Mouse (Mus musculus): Measurements from ENCODE around the gene Guca2a. TPM values are rescaled to one million over a fixed set of nuclear protein-coding genes. Genes with fewer than 3 reads are reported as not detected.
A peak's percentile ranks its signal among the peaks of the same experiment; 100 is the strongest.

Gene Guca2a
- polyA plus RNA-seq, 1 experiment from 2014 or later, result not detected

DNA sequence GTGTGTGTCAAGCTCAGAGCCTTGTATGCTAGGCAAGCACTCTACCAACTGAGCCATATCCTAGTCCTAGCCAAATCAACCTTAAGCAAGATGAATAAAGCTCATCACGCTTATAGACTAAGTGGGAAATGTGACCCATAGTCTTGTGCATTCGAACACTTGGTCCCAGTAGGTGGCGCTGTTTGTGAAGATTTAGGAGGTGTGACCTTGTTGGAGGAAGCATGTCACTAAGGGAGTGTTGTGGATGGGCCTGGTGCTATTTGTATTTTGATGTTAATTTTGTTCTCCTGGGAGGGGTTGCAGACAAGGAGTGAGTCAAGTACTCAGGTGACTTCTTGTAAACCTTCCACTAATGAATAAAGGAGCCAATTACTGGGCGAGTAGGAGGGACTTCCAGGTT is 5.2 kb downstream of the Guca2a start:
- Histone ChIP-seq H3K9ac (no peak overlapping the region), H3K27me3 (no peaks in the 10 kb centered on the region), H3K27ac (no peak overlapping the region), H3K4me3 (no peak overlapping the region), H3K36me3 (no peaks in the 10 kb centered on the region), H3K4me1 (replicated peaks) (peaks cover under 1% of the 10 kb centered on the region; the same call in 1 of the 2 replicates), H3K4me2 (no peak overlapping the region), H3K9me3 (replicated peaks) (no peaks in the 10 kb centered on the region)
- ATAC-seq (replicated peaks; ENCODE audit: insufficient number of reproducible peaks, insufficient read depth, low FRiP score, low read depth), result no peak
- WGBS, result 88% methylated on average over 4 of the region's 4 CpGs

DNA sequence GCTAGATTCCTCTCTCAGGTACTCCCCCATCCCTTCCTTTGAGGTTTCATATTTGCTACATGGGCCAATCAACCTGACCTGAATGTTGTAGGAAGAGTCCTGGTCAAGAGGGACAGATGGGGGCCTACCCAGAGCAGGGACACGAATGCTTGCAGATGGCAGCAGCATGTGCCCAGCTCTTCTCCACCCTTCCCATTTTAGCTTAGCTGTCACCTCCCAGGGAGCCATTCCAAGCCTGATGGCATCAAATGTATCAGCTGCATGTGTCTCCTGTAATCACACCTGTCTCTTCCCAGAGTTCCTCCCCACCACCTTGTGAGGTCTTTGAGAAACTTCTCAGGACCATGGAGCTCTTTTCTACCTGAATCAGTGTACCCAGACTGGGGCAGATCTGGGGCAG is 19.5 kb downstream of the Guca2a start:
- ATAC-seq (replicated peaks; ENCODE audit: insufficient number of reproducible peaks, insufficient read depth, low FRiP score, low read depth), result no peak
- no peak overlapping the region for H3K27ac ChIP-seq
- peaks cover 5% of the 10 kb centered on the region; the same call in 1 of the 2 replicates for H3K9me3 ChIP-seq (replicated peaks)
- no peak overlapping the region for H3K9ac ChIP-seq
- H3K4me3 ChIP-seq, result no peak overlapping the region
- H3K27me3 ChIP-seq, result no peaks in the 10 kb centered on the region
- no peaks in the 10 kb centered on the region for H3K36me3 ChIP-seq
- H3K4me1 ChIP-seq (replicated peaks), result peaks cover 12% of the 10 kb centered on the region; the same call in 1 of the 2 replicates
- no peak overlapping the region for H3K4me2 ChIP-seq
- 74% methylated on average over 1 of the region's 1 CpGs for WGBS

- Histone ChIP-seq H3K27ac (no peak overlapping the region), H3K9ac (no peak overlapping the region), H3K4me2 (no peak overlapping the region), H3K4me3 (no peak overlapping the region), H3K27me3 (no peaks in the 10 kb centered on the region), H3K9me3 (replicated peaks) (peaks cover under 1% of the 10 kb centered on the region; the same call in 1 of the 2 replicates), H3K36me3 (no peaks in the 10 kb centered on the region), H3K4me1 (replicated peaks) (peaks cover 22% of the 10 kb centered on the region)
- 56% methylated on average over 2 of the region's 2 CpGs for WGBS
- ATAC-seq (replicated peaks; ENCODE audit: insufficient number of reproducible peaks, insufficient read depth, low FRiP score, low read depth), result no peak
Measured at GRCm38 (mm10) chr4:119658246-119658645, 20.7 kb downstream of the Guca2a start.

- 89% methylated on average over 4 of the region's 4 CpGs for WGBS
- H3K27ac ChIP-seq, result no peak within 1 kb of the TSS
Measured at GRCm38 (mm10) chr4:119658731-119659130, 21.2 kb downstream of the Guca2a start, which contains the start of gene Guca2b. Gene Guca2b (minus strand): TSS chr4:119658954.

GRCm38 (mm10) chr4:119660007-119660406 is 22.5 kb downstream of the Guca2a start:
- H3K9me3 ChIP-seq (replicated peaks), result no peaks in the 10 kb centered on the region
- H3K36me3 ChIP-seq, result no peaks in the 10 kb centered on the region
- no peak overlapping the region for H3K27ac ChIP-seq
- no peaks in the 10 kb centered on the region for H3K27me3 ChIP-seq
- H3K4me1 ChIP-seq (replicated peaks), result peaks cover 26% of the 10 kb centered on the region
- H3K4me2 ChIP-seq, result no peak overlapping the region
- H3K9ac ChIP-seq, result no peak overlapping the region
- WGBS, result 74% methylated on average over 8 of the region's 8 CpGs
- no peak overlapping the region for H3K4me3 ChIP-seq
- ATAC-seq (replicated peaks; ENCODE audit: insufficient number of reproducible peaks, insufficient read depth, low FRiP score, low read depth), result no peak

More at GRCm38 (mm10) chr4:119658731-119659130, 21.2 kb downstream of the Guca2a start, which contains the start of gene Guca2b:
- no peaks in the 10 kb centered on the region for H3K27me3 ChIP-seq
- H3K36me3 ChIP-seq, result no peaks in the 10 kb centered on the region
- no peak for ATAC-seq (replicated peaks; ENCODE audit: insufficient number of reproducible peaks, insufficient read depth, low FRiP score, low read depth)
- H3K4me3 ChIP-seq, result no peak within 1 kb of the TSS
- no peaks in the 10 kb centered on the region for H3K9me3 ChIP-seq (replicated peaks)
- no peak within 1 kb of the TSS for H3K4me2 ChIP-seq
- H3K9ac ChIP-seq, result no peak within 1 kb of the TSS
- H3K4me1 ChIP-seq (replicated peaks), result peaks cover 24% of the 10 kb centered on the region

GRCm38 (mm10) chr4:119662151-119662550 is 24.6 kb downstream of the Guca2a start:
- H3K4me2 ChIP-seq, result peak overlapping the region; percentile 18; the same call in 1 of the 2 replicates
- H3K36me3 ChIP-seq, result no peaks in the 10 kb centered on the region
- peak; percentile 86 for ATAC-seq (replicated peaks; ENCODE audit: insufficient number of reproducible peaks, insufficient read depth, low FRiP score, low read depth)
- H3K9me3 ChIP-seq (replicated peaks), result no peaks in the 10 kb centered on the region
- peak overlapping the region; percentile 91 for H3K27ac ChIP-seq
- H3K27me3 ChIP-seq, result no peaks in the 10 kb centered on the region
- no peak overlapping the region for H3K9ac ChIP-seq
- 30% methylated on average over 4 of the region's 4 CpGs for WGBS
- peaks cover 35% of the 10 kb centered on the region for H3K4me1 ChIP-seq (replicated peaks)
- H3K4me3 ChIP-seq, result no peak overlapping the region

GRCm38 (mm10) chr4:119662976-119663375 is 25.5 kb downstream of the Guca2a start:
- Histone ChIP-seq H3K4me3 (no peak overlapping the region), H3K4me2 (no peak overlapping the region), H3K9ac (no peak overlapping the region), H3K9me3 (replicated peaks) (no peaks in the 10 kb centered on the region), H3K27me3 (no peaks in the 10 kb centered on the region), H3K4me1 (replicated peaks) (peaks cover 38% of the 10 kb centered on the region), H3K27ac (peak overlapping the region; percentile 91), H3K36me3 (no peaks in the 10 kb centered on the region)
- no peak for ATAC-seq (replicated peaks; ENCODE audit: insufficient number of reproducible peaks, insufficient read depth, low FRiP score, low read depth)
- WGBS, result 71% methylated on average over 7 of the region's 7 CpGs

DNA sequence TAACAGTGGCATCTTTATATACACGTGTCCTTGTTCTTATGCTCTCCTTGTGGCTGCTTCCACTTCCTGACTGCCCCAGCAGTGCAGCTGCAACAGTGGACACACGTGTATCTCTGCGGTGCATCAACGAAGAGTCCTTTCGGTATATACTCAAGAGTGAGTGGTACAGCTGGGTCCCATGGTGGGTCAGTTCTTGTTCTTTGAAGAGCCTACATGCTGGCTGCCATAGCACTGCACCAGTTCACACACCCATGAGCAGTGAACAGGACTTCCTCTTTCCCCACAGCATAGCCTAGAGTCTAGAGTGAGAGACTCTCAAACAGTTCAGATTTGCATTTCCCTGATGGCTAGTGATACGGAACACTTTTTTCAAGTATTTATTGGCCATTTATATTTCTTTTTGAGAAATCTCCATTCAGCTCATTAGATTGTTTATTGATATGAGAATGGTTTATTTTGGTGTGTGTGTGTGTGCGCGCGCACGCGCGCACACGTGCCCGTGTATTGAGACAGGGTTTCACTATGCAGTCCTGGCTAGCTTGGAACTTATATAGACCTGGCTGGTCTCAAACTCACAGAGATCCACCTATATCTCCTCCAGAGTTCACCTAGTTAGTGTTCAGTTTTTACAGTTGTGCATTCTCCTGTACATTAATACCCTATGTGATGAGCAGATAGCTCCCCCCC is 26.0 kb downstream of the Guca2a start:
- Histone ChIP-seq H3K9ac (no peak overlapping the region), H3K27ac (0 out of 2 replicates have a peak overlapping the region, but pooled peaks have one; percentile 91), H3K4me2 (no peak overlapping the region), H3K27me3 (no peaks in the 10 kb centered on the region), H3K36me3 (no peaks in the 10 kb centered on the region), H3K9me3 (replicated peaks) (no peaks in the 10 kb centered on the region), H3K4me3 (no peak overlapping the region), H3K4me1 (replicated peaks) (peaks cover 38% of the 10 kb centered on the region)
- ATAC-seq (replicated peaks; ENCODE audit: insufficient number of reproducible peaks, insufficient read depth, low FRiP score, low read depth), result no peak
- WGBS, result 91% methylated on average over 14 of the region's 14 CpGs

GRCm38 (mm10) chr4:119665166-119665565 is 27.7 kb downstream of the Guca2a start:
- WGBS, result 91% methylated on average over 2 of the region's 2 CpGs
- H3K36me3 ChIP-seq, result no peaks in the 10 kb centered on the region
- no peak overlapping the region for H3K4me3 ChIP-seq
- ATAC-seq (replicated peaks; ENCODE audit: insufficient number of reproducible peaks, insufficient read depth, low FRiP score, low read depth), result no peak
- H3K4me1 ChIP-seq (replicated peaks), result peaks cover 36% of the 10 kb centered on the region
- H3K27me3 ChIP-seq, result no peaks in the 10 kb centered on the region
- no peak overlapping the region for H3K27ac ChIP-seq
- H3K4me2 ChIP-seq, result no peak overlapping the region
- no peak overlapping the region for H3K9ac ChIP-seq
- no peaks in the 10 kb centered on the region for H3K9me3 ChIP-seq (replicated peaks)

DNA sequence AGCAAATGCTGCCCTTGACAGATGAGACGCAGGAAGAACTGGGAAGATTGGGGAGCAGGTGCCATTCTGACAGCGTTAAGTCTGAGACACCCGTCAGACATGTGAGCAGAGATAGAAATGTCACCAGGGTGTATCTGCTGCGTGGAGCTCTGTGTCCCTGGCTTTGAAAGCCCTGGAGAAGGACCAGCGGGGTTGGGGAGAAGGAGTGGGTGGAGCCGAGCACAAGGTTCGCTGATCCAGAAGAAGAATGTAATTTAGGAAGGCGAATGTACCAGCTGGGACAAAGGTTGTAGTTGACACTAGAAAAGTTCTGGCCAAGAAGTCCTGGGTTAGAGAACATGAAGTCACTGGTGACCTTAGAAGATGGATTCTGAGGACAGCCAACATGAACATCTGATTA is 28.6 kb downstream of the Guca2a start:
- 33% methylated on average over 8 of the region's 8 CpGs for WGBS
- Histone ChIP-seq H3K4me3 (no peak overlapping the region), H3K27me3 (no peaks in the 10 kb centered on the region), H3K27ac (peak overlapping the region; percentile 28), H3K4me2 (no peak overlapping the region), H3K4me1 (replicated peaks) (peaks cover 43% of the 10 kb centered on the region), H3K36me3 (no peaks in the 10 kb centered on the region), H3K9ac (no peak overlapping the region), H3K9me3 (replicated peaks) (no peaks in the 10 kb centered on the region)
- no peak for ATAC-seq (replicated peaks; ENCODE audit: insufficient number of reproducible peaks, insufficient read depth, low FRiP score, low read depth)

GRCm38 (mm10) chr4:119667454-119667853 is 29.9 kb downstream of the Guca2a start:
- Histone ChIP-seq H3K9ac (no peak overlapping the region), H3K27ac (no peak overlapping the region), H3K36me3 (no peaks in the 10 kb centered on the region), H3K4me2 (no peak overlapping the region), H3K27me3 (no peaks in the 10 kb centered on the region), H3K4me3 (no peak overlapping the region), H3K4me1 (replicated peaks) (peaks cover 35% of the 10 kb centered on the region), H3K9me3 (replicated peaks) (no peaks in the 10 kb centered on the region)
- no peak for ATAC-seq (replicated peaks; ENCODE audit: insufficient number of reproducible peaks, insufficient read depth, low FRiP score, low read depth)
- WGBS, result 30% methylated on average over 5 of the region's 5 CpGs

- H3K4me2 ChIP-seq, result no peak overlapping the region
- no peaks in the 10 kb centered on the region for H3K27me3 ChIP-seq
- H3K9me3 ChIP-seq (replicated peaks), result no peaks in the 10 kb centered on the region
- no peak overlapping the region for H3K9ac ChIP-seq
- H3K4me1 ChIP-seq (replicated peaks), result peaks cover 28% of the 10 kb centered on the region
- ATAC-seq (replicated peaks; ENCODE audit: insufficient number of reproducible peaks, insufficient read depth, low FRiP score, low read depth), result no peak
- no peak overlapping the region for H3K27ac ChIP-seq
- H3K36me3 ChIP-seq, result no peaks in the 10 kb centered on the region
- 86% methylated on average over 3 of the region's 3 CpGs for WGBS
- H3K4me3 ChIP-seq, result no peak overlapping the region
Measured at GRCm38 (mm10) chr4:119668185-119668584, 30.7 kb downstream of the Guca2a start.

Measured in heart, embryonic 15.5 days (tissue).